ENCODE assay signal across 8 mouse cellular contexts in genomic region chr5:115011519-115012261, GRCm38 (mm10). TPM values are rescaled to one million over a fixed set of nuclear protein-coding genes. Genes with fewer than 3 reads are reported as not detected.
DNase-seq lines count a peak whose midpoint lies in the region; ATAC-seq and TF ChIP-seq lines count a peak whose summit lies in the region.

No protein-coding gene starts in this region.

- WGBS in intestine, embryonic 15.5 days = under 1% methylated on average over 50 of the region's 63 CpGs
- under 1% methylated on average over 63 of the region's 63 CpGs for WGBS in limb, embryonic 11.5 days
- under 1% methylated on average over 63 of the region's 63 CpGs for WGBS in midbrain, embryonic 11.5 days
- under 1% methylated on average over 63 of the region's 63 CpGs for WGBS in small intestine, adult 2 months

- ATAC-seq in intestine, embryonic 15.5 days = peak; percentile 28
- ATAC-seq in limb, embryonic 11.5 days (ENCODE audit: insufficient number of reproducible peaks, low FRiP score, low TSS enrichment, low read depth) = 0 out of 2 replicates have a peak, but pooled peaks have one; percentile 14
- peak; percentile 54 for ATAC-seq in midbrain, embryonic 11.5 days (ENCODE audit: low FRiP score)

- H3K4me3 ChIP-seq in intestine, embryonic 15.5 days (replicated peaks) = peak overlapping the region; percentile 99
- H3K4me3 ChIP-seq in limb, embryonic 11.5 days (ENCODE audit: low read depth, low read length) = peak overlapping the region; percentile 99
- peak overlapping the region; percentile 100 for H3K4me3 ChIP-seq in midbrain, embryonic 11.5 days (ENCODE audit: low read depth, low read length)
- peak overlapping the region; percentile 94 for H3K4me3 ChIP-seq in small intestine, adult 2 months (ENCODE audit: low read depth, low read length)

- no peaks in the 10 kb centered on the region for H3K9me3 ChIP-seq in intestine, embryonic 15.5 days
- no peaks in the 10 kb centered on the region for H3K9me3 ChIP-seq in limb, embryonic 11.5 days (ENCODE audit: control insufficient read depth, low read length)
- H3K9me3 ChIP-seq in midbrain, embryonic 11.5 days (ENCODE audit: control insufficient read depth, low read length) = no peaks in the 10 kb centered on the region

- TF ChIP-seq POLR2A in small intestine, adult 2 months (IDR thresholded peaks at IDR 0.05; ENCODE audit: low read depth, low read length) = no peak

- no peaks in the 10 kb centered on the region for H3K27me3 ChIP-seq in intestine, embryonic 15.5 days (replicated peaks)
- no peaks in the 10 kb centered on the region for H3K27me3 ChIP-seq in limb, embryonic 11.5 days (ENCODE audit: control insufficient read depth, insufficient read depth, low read length)
- H3K27me3 ChIP-seq in midbrain, embryonic 11.5 days (ENCODE audit: control insufficient read depth, insufficient read depth, low read length) = no peaks in the 10 kb centered on the region
- H3K27me3 ChIP-seq in small intestine, adult 2 months (ENCODE audit: control insufficient read depth, insufficient read depth, low read length) = no peaks in the 10 kb centered on the region

- H3K4me2 ChIP-seq in intestine, embryonic 15.5 days (replicated peaks) = peak overlapping the region; percentile 89
- H3K4me2 ChIP-seq in limb, embryonic 11.5 days (ENCODE audit: low read depth, severe bottlenecking) = peak overlapping the region; percentile 94
- H3K4me2 ChIP-seq in midbrain, embryonic 11.5 days = peak overlapping the region; percentile 93

- H3K4me1 ChIP-seq in intestine, embryonic 15.5 days (replicated peaks) = peaks cover 24% of the 10 kb centered on the region
- peaks cover 14% of the 10 kb centered on the region for H3K4me1 ChIP-seq in limb, embryonic 11.5 days (ENCODE audit: control insufficient read depth, insufficient read depth, low read length)
- H3K4me1 ChIP-seq in midbrain, embryonic 11.5 days (ENCODE audit: control insufficient read depth, insufficient read depth, low read length) = peaks cover 23% of the 10 kb centered on the region
- H3K4me1 ChIP-seq in small intestine, adult 2 months (ENCODE audit: control insufficient read depth, insufficient read depth, insufficient read length, low read length) = peaks cover 25% of the 10 kb centered on the region

- peak overlapping the region; percentile 100 for H3K9ac ChIP-seq in intestine, embryonic 15.5 days
- H3K9ac ChIP-seq in limb, embryonic 11.5 days (ENCODE audit: low read length) = peak overlapping the region; percentile 98
- H3K9ac ChIP-seq in midbrain, embryonic 11.5 days (ENCODE audit: low read length) = peak overlapping the region; percentile 99

- no peaks in the 10 kb centered on the region for H3K36me3 ChIP-seq in intestine, embryonic 15.5 days
- H3K36me3 ChIP-seq in limb, embryonic 11.5 days (ENCODE audit: control insufficient read depth, insufficient read depth, low read length) = no peaks in the 10 kb centered on the region
- H3K36me3 ChIP-seq in midbrain, embryonic 11.5 days (ENCODE audit: control insufficient read depth, insufficient read depth, low read length) = no peaks in the 10 kb centered on the region
- no peaks in the 10 kb centered on the region for H3K36me3 ChIP-seq in small intestine, adult 2 months (ENCODE audit: control insufficient read depth, insufficient read depth, low read length)

- no peak for TF ChIP-seq CTCF in small intestine, adult 2 months (IDR thresholded peaks at IDR 0.05; ENCODE audit: extremely low read depth, insufficient read length, insufficient replicate concordance, low read depth, low read length)

- peak; percentile 46 for DNase-seq in layer of hippocampus, adult 11-12 months (ENCODE audit: low spot score)
- DNase-seq in layer of hippocampus, adult 9-10 months (ENCODE audit: low spot score) = no peak
- DNase-seq in embryo, embryonic 11 days = peak; percentile 63
- peak; percentile 60 for DNase-seq in gastrocnemius, postnatal 25 days
- peak; percentile 61 for DNase-seq in limb, embryonic 11.5 days (ENCODE audit: low spot score)
- DNase-seq in midbrain, embryonic 11.5 days (ENCODE audit: low spot score, missing footprints) = peak; percentile 94

- peak overlapping the region; percentile 84 for H3K27ac ChIP-seq in intestine, embryonic 15.5 days
- peak overlapping the region; percentile 83 for H3K27ac ChIP-seq in limb, embryonic 11.5 days (replicated peaks; ENCODE audit: low read depth, low read length)
- H3K27ac ChIP-seq in midbrain, embryonic 11.5 days (ENCODE audit: low read depth, low read length) = peak overlapping the region; percentile 84
- H3K27ac ChIP-seq in small intestine, adult 2 months (ENCODE audit: insufficient read depth, low read depth, low read length) = peak overlapping the region; percentile 41

RNA-seq across cellular contexts. Expression of gene Sppl3, which starts 0.8 kb away (rescaled TPM):
- 10 to 100 TPM; 19.6 to 20.3 TPM for total RNA-seq in gastrocnemius, postnatal 25 days (2021)
- polyA plus RNA-seq in intestine, embryonic 15.5 days (2015; fragmentation: Nextera tagmentation; extraction: Ambion mirVana) = 16.8 and 23.6 TPM in 2 replicates
- polyA plus RNA-seq in limb, embryonic 11.5 days (2014; fragmentation: Nextera tagmentation; extraction: Ambion mirVana) = 30.9 and 43.5 TPM in 2 replicates
- 21.7 and 23.6 TPM in 2 replicates for polyA plus RNA-seq in midbrain, embryonic 11.5 days (2014; fragmentation: Nextera tagmentation; extraction: Ambion mirVana)
- polyA plus RNA-seq in small intestine, adult 2 months (2012; rRNA removed) = 36.9 and 101 TPM in 2 replicates

RNA-seq across cellular contexts. Expression of gene Hnf1a, which starts 40.8 kb away (rescaled TPM):
- total RNA-seq in gastrocnemius, postnatal 25 days (2021) = not detected
- 18.0 and 18.6 TPM in 2 replicates for polyA plus RNA-seq in intestine, embryonic 15.5 days (2015; fragmentation: Nextera tagmentation; extraction: Ambion mirVana)
- polyA plus RNA-seq in limb, embryonic 11.5 days (2014; fragmentation: Nextera tagmentation; extraction: Ambion mirVana) = not detected in 2 replicates
- polyA plus RNA-seq in midbrain, embryonic 11.5 days (2014; fragmentation: Nextera tagmentation; extraction: Ambion mirVana) = not detected in 2 replicates
- 24.1 and 46.9 TPM in 2 replicates for polyA plus RNA-seq in small intestine, adult 2 months (2012; rRNA removed)

Comparison
In these comparisons a context has a peak if more than half of its experiments do, and no peak if none do; other contexts are left out.
1. RNA of gene Hnf1a, which starts 40.8 kb away (polyA plus RNA-seq): 24.1 to 46.9 TPM in small intestine, adult 2 months and 18.0 to 18.6 TPM in intestine, embryonic 15.5 days; not detected in limb, embryonic 11.5 days and not detected in midbrain, embryonic 11.5 days; every median in the first group is over 10 times any median in the second.
2. Peak in every context shown above with its lines, with median percentiles within 50 percentile points of each other: ATAC-seq, H3K27ac ChIP-seq, H3K4me2 ChIP-seq, H3K4me3 ChIP-seq and H3K9ac ChIP-seq.